Mouse (Mus musculus): ENCODE data around the gene Camkk1. TPM values are rescaled to one million over a fixed set of nuclear protein-coding genes. Genes with fewer than 3 reads are reported as not detected.
A peak's percentile ranks its signal among the peaks of the same experiment; 100 is the strongest.

Camkk1 gene
- polyA plus RNA-seq, 1 experiment from 2014 or later, result 34.7 TPM

DNA sequence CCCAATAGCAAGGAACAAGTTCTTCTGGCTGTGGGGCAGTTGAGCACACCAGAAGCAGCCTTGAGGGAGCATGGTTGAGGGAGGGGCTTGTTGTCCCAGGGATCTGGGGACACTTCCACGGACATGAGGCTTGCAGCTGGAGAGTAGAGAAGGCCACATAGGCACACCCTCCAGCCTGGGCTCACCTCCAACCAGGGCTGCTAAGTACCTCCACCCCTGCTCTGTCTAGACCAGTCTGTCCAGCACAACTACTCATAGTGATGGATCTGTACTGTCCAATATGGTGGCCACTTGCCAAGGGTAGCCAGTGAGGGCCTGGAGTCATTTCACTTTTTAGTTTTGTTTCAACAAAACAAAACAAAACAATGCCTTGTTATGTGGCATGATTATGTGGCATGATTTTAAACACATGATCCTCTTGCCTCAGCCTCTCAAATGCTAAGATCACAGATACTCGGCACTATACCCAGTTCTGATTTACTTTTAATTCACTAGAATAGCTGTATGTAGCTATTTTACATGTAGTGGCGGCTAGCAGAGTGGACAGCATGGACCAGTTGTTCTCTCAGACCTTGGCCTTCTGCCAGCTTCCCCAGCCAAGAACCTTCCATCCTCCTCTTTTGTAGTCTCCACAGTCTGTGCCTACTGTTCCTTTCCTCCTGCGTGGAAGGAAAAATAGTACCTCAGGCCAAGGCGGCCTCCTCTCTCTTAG, 3.3 kb upstream of the Camkk1 start:
- Histone ChIP-seq H3K4me2 (no peak overlapping the region), H3K27me3 (replicated peaks) (no peaks in the 10 kb centered on the region), H3K4me3 (replicated peaks) (no peak overlapping the region), H3K36me3 (no peaks in the 10 kb centered on the region), H3K9ac (replicated peaks) (no peak overlapping the region), H3K27ac (replicated peaks) (no peak overlapping the region; the same call in 1 of the 2 replicates), H3K9me3 (replicated peaks) (no peaks in the 10 kb centered on the region), H3K4me1 (peaks cover 33% of the 10 kb centered on the region)
- WGBS, result 61% methylated on average over 5 of the region's 5 CpGs
- ATAC-seq (ENCODE audit: low FRiP score), result no peak

- Histone ChIP-seq H3K27me3 (replicated peaks) (no peaks in the 10 kb centered on the region), H3K27ac (replicated peaks) (no peak overlapping the region; the same call in 1 of the 2 replicates), H3K36me3 (no peaks in the 10 kb centered on the region), H3K9me3 (replicated peaks) (no peaks in the 10 kb centered on the region), H3K4me3 (replicated peaks) (no peak overlapping the region), H3K4me2 (no peak overlapping the region), H3K9ac (replicated peaks) (no peak overlapping the region), H3K4me1 (peaks cover 38% of the 10 kb centered on the region)
- WGBS, result 76% methylated on average over 6 of the region's 6 CpGs
- no peak for ATAC-seq (ENCODE audit: low FRiP score)
Observed at GRCm38 (mm10) chr11:73016103-73016420, 2.7 kb upstream of the Camkk1 start.

- H3K36me3 ChIP-seq, result no peaks in the 10 kb centered on the region
- peak overlapping the region; percentile 75 for H3K9ac ChIP-seq (replicated peaks)
- H3K4me2 ChIP-seq, result peak overlapping the region; percentile 71
- ATAC-seq (ENCODE audit: low FRiP score), result peak; percentile 76
- no peaks in the 10 kb centered on the region for H3K27me3 ChIP-seq (replicated peaks)
- peaks cover 49% of the 10 kb centered on the region for H3K4me1 ChIP-seq
- H3K27ac ChIP-seq (replicated peaks), result peak overlapping the region; percentile 75
- H3K4me3 ChIP-seq (replicated peaks), result peak overlapping the region; percentile 72
- no peaks in the 10 kb centered on the region for H3K9me3 ChIP-seq (replicated peaks)
- under 1% methylated on average over 46 of the region's 46 CpGs for WGBS
Observed at GRCm38 (mm10) chr11:73019147-73019795, 463 bp downstream of the Camkk1 start.

DNA sequence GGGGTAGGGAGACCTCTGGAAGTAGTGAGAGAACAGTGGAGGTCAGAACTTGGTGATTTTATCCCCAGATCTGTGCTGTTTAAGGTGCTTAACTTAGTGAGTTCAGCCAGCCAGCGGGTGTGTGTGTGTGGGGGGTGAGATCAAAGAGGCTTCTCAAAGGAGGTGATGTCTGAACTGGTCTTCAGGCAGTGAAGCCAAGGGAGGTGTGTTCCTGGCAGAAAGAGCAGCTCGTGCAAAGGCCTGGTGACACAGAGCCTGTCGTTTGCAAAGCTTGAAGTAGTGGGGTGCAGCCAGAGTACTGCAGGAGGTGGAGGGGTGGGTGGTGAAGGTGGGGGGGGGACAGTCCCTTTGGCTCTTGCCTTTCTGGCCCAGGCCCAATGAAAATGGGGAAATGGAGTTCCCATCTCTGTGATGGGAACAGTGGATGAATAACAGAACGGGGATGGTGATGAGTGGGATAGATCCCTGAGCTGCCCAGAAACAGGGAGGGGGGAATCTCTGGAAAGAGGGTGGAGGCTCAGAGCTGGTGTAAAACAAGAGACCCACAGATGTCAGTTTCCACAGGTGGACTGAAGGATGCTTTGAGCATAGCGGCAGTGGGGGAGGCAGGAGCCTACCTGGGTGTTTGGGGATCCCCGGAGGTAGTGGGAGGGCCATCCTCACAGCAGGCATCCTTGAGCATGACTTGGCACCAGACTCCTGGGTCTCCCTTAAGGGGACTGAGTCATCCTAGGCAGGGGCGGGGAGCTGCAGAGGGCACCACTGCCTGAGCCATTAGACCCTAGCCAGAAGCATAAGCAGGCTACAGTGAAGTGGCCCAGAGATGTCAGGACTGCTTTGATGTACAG, 2.4 kb downstream of the Camkk1 start:
- no peaks in the 10 kb centered on the region for H3K27me3 ChIP-seq (replicated peaks)
- peaks cover 5% of the 10 kb centered on the region for H3K36me3 ChIP-seq
- no peaks in the 10 kb centered on the region for H3K9me3 ChIP-seq (replicated peaks)
- H3K4me3 ChIP-seq (replicated peaks), result no peak overlapping the region
- H3K4me1 ChIP-seq, result peaks cover 39% of the 10 kb centered on the region
- H3K9ac ChIP-seq (replicated peaks), result 0 out of 2 replicates have a peak overlapping the region, but pooled peaks have one; percentile 14
- 0 out of 2 replicates have a peak overlapping the region, but pooled peaks have one; percentile 71 for H3K4me2 ChIP-seq
- 61% methylated on average over 7 of the region's 7 CpGs for WGBS
- no peak for ATAC-seq (ENCODE audit: low FRiP score)
- H3K27ac ChIP-seq (replicated peaks), result no peak overlapping the region

DNA sequence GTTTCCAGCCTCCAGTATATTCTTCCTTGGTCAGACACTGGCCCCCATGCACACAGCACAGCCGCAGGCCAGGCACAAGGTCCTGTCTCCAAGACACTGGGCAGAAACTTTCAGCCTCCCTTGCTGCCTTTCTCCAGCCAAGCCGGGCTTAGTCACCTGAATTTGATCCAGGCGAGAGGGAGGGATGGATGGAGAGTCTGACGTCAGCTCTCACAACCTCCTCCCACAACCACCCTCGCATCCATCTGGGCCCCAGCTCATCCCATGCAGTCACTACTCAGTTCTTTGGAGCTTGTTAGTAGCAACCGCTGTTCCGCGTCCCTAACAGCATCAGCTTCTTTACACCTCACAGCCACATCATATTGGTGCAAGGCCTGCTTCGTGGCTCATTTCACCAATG, 4.3 kb downstream of the Camkk1 start:
- no peaks in the 10 kb centered on the region for H3K27me3 ChIP-seq (replicated peaks)
- H3K9ac ChIP-seq (replicated peaks), result no peak overlapping the region
- H3K27ac ChIP-seq (replicated peaks), result no peak overlapping the region
- no peaks in the 10 kb centered on the region for H3K9me3 ChIP-seq (replicated peaks)
- H3K4me2 ChIP-seq, result no peak overlapping the region
- 57% methylated on average over 9 of the region's 9 CpGs for WGBS
- no peak for ATAC-seq (ENCODE audit: low FRiP score)
- peaks cover 17% of the 10 kb centered on the region for H3K36me3 ChIP-seq
- H3K4me1 ChIP-seq, result peaks cover 38% of the 10 kb centered on the region
- H3K4me3 ChIP-seq (replicated peaks), result no peak overlapping the region

DNA sequence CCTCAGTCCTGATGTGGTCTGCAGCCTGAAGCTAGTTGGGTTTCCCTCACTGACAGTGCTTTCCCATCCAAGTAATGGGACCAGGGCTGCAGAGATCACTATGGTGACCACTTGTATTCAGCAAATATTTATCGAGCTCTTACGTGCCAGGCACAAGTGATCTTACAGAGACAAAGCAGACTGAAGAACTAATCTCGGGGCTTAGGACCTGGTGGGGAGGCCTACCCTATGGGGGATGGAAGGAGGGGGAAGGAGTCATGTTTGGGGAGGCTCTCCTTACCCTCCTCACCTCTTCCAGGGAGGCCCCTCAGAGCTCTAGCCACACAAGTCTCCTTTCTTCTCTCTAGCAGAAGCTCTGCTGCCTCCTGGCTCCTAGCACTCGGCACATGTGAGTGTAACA, 5.0 kb downstream of the Camkk1 start:
- no peak overlapping the region for H3K27ac ChIP-seq (replicated peaks)
- H3K4me1 ChIP-seq, result peaks cover 34% of the 10 kb centered on the region
- WGBS, result 35% methylated on average over 4 of the region's 4 CpGs
- no peak overlapping the region for H3K4me2 ChIP-seq
- H3K36me3 ChIP-seq, result peaks cover 19% of the 10 kb centered on the region
- no peak overlapping the region for H3K9ac ChIP-seq (replicated peaks)
- no peaks in the 10 kb centered on the region for H3K9me3 ChIP-seq (replicated peaks)
- H3K4me3 ChIP-seq (replicated peaks), result no peak overlapping the region
- ATAC-seq (ENCODE audit: low FRiP score), result no peak
- no peaks in the 10 kb centered on the region for H3K27me3 ChIP-seq (replicated peaks)

- Histone ChIP-seq H3K9me3 (replicated peaks) (no peaks in the 10 kb centered on the region), H3K4me1 (peaks cover 32% of the 10 kb centered on the region), H3K4me2 (no peak overlapping the region), H3K9ac (replicated peaks) (no peak overlapping the region), H3K27me3 (replicated peaks) (no peaks in the 10 kb centered on the region), H3K4me3 (replicated peaks) (no peak overlapping the region), H3K36me3 (peaks cover 22% of the 10 kb centered on the region), H3K27ac (replicated peaks) (0 out of 2 replicates have a peak overlapping the region, but pooled peaks have one; percentile 28)
- 68% methylated on average over 7 of the region's 7 CpGs for WGBS
- no peak for ATAC-seq (ENCODE audit: low FRiP score)
Observed at GRCm38 (mm10) chr11:73024236-73024904, 5.6 kb downstream of the Camkk1 start.

- Histone ChIP-seq H3K36me3 (peaks cover 22% of the 10 kb centered on the region), H3K9me3 (replicated peaks) (no peaks in the 10 kb centered on the region), H3K4me1 (peaks cover 24% of the 10 kb centered on the region), H3K27me3 (replicated peaks) (no peaks in the 10 kb centered on the region), H3K4me3 (replicated peaks) (no peak overlapping the region), H3K9ac (replicated peaks) (no peak overlapping the region), H3K4me2 (no peak overlapping the region), H3K27ac (replicated peaks) (no peak overlapping the region)
- ATAC-seq (ENCODE audit: low FRiP score), result no peak
- 53% methylated on average over 8 of the region's 8 CpGs for WGBS
Observed at GRCm38 (mm10) chr11:73026961-73027360, 8.2 kb downstream of the Camkk1 start.

GRCm38 (mm10) chr11:73030821-73031498, 12.2 kb downstream of the Camkk1 start:
- no peaks in the 10 kb centered on the region for H3K27me3 ChIP-seq (replicated peaks)
- peak overlapping the region; percentile 37 for H3K4me3 ChIP-seq (replicated peaks)
- H3K4me2 ChIP-seq, result peak overlapping the region; percentile 72
- H3K27ac ChIP-seq (replicated peaks), result peak overlapping the region; percentile 80
- no peaks in the 10 kb centered on the region for H3K9me3 ChIP-seq (replicated peaks)
- 24% methylated on average over 20 of the region's 20 CpGs for WGBS
- peak overlapping the region; percentile 33 for H3K9ac ChIP-seq (replicated peaks)
- H3K4me1 ChIP-seq, result peaks cover 13% of the 10 kb centered on the region
- H3K36me3 ChIP-seq, result peaks cover 34% of the 10 kb centered on the region
- peak; percentile 93 for ATAC-seq (ENCODE audit: low FRiP score)

DNA sequence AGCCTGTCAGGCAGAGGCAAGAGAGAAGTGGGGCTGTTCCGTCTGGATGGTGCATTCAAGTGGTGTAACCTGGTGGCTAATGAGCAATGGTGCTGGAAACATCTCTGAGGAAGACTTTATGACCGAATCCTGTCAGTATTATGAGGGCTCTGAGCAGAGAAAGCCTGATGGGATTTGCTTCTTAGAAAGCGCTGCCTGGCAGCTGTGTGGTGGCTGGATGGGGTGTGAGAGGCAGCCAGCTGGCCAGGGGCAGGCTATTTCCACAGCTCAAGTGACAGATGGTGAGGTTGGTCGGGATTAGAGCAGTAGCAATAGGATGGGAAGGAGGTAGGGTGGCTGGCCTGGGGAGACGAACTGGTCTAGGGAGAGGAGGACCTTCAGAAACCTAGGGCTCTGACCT, 12.7 kb downstream of the Camkk1 start:
- H3K36me3 ChIP-seq, result peaks cover 32% of the 10 kb centered on the region
- peak overlapping the region; percentile 72 for H3K4me2 ChIP-seq
- ATAC-seq (ENCODE audit: low FRiP score), result no peak; the same call in 1 of the 2 replicates
- no peaks in the 10 kb centered on the region for H3K27me3 ChIP-seq (replicated peaks)
- no peak overlapping the region for H3K4me3 ChIP-seq (replicated peaks)
- H3K9ac ChIP-seq (replicated peaks), result no peak overlapping the region
- WGBS, result 32% methylated on average over 5 of the region's 5 CpGs
- H3K9me3 ChIP-seq (replicated peaks), result no peaks in the 10 kb centered on the region
- peak overlapping the region; percentile 80 for H3K27ac ChIP-seq (replicated peaks)
- peaks cover 13% of the 10 kb centered on the region for H3K4me1 ChIP-seq

DNA sequence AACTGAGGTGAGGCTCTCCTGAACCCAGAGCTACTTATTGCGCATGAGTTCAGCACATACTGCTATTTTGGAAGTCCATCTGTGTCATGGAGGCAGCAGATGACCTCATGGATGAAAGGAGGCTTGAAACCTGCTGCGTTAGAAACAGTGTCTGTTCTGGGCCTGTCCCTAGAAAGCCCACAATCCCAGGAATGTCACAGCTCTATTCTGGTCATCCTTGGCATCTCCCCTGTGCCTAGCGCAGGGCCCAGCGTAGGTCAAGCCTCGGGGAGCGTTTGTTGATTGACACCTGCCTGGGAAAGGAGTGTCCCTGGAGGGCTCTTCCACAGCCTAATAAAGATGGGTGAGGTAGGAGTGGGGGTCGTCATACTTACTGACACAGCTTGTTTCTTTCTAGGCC, 17.3 kb downstream of the Camkk1 start:
- Histone ChIP-seq H3K4me1 (peaks cover 9% of the 10 kb centered on the region), H3K4me2 (no peak overlapping the region), H3K27me3 (replicated peaks) (no peaks in the 10 kb centered on the region), H3K9ac (replicated peaks) (no peak overlapping the region), H3K4me3 (replicated peaks) (no peak overlapping the region), H3K36me3 (peaks cover 54% of the 10 kb centered on the region), H3K27ac (replicated peaks) (no peak overlapping the region), H3K9me3 (replicated peaks) (no peaks in the 10 kb centered on the region)
- no peak for ATAC-seq (ENCODE audit: low FRiP score)
- WGBS, result 70% methylated on average over 7 of the region's 7 CpGs

Measured in neural tube, embryonic 15.5 days (tissue).